Mouse (Mus musculus) lung, adult 2 months (tissue): ENCODE results near the gene Adcy10. TPM values are rescaled to one million over a fixed set of nuclear protein-coding genes. Genes with fewer than 3 reads are reported as not detected.

Source experiments
- DNase-seq: peaks from one replicate; pipeline ENCODE4 v3.0.0; 2022
- H3K4me1 ChIP-seq: fragments of 200-500 bp; 2 replicates; pipeline ENCODE4 v1.6.1; 2011; ENCODE audit warnings: low read length; ENCODE audit not compliant: control insufficient read depth, insufficient read depth
- H3K4me3 ChIP-seq: fragments of 200-500 bp; replicated peaks from 2 replicates; pipeline ENCODE3; 2011; ENCODE audit warnings: low read depth, mild to moderate bottlenecking, control low read depth, low read length; ENCODE audit errors: extremely low read depth
- CTCF ChIP-seq: fragments of 200-500 bp; IDR thresholded peaks from 2 replicates; pipeline ENCODE4 v1.5.1; 2011; ENCODE audit warnings: mild to moderate bottlenecking, low read length, control low read depth; ENCODE audit not compliant: insufficient read depth
- POLR2A ChIP-seq: fragments of 200-500 bp; IDR thresholded peaks from 2 replicates; pipeline ENCODE4 v1.6.1; 2011; ENCODE audit warnings: low read depth, mild to moderate bottlenecking, control low read depth, low read length, borderline replicate concordance; ENCODE audit errors: extremely low read depth
- WGBS: fragments of 180-500 bp; shearing (Covaris S2); methylation state at CpG from one replicate; pipeline ENCODE4 v1.1.7; 2018; 5-methylcytosine and 5-hydroxymethylcytosine counted together
- polyA plus RNA-seq: library from polyadenylated mRNA; depleted of rRNA; stranded (reverse); fragments of >200 nt; gene quantifications from 2 replicates; pipeline ENCODE4 v1.2.3, GENCODE M21; 2012

Adcy10 gene
- polyA plus RNA-seq, 1 experiment = 0.14 TPM

- Histone ChIP-seq H3K4me1 (0 out of 2 replicates have a peak, but pooled peaks cover 2% of the 10 kb centered on the region), H3K4me3 (peak overlapping the region; percentile 66)
- TF ChIP-seq POLR2A = no peak
- no peak for TF ChIP-seq CTCF
- no peak for DNase-seq
- WGBS = 5% methylated on average over 9 of the region's 9 CpGs
Measured at GRCm38 (mm10) chr1:165461681-165462080, 23.3 kb upstream of the Adcy10 start.

GRCm38 (mm10) chr1:165462861-165463260, 22.1 kb upstream of the Adcy10 start:
- Histone ChIP-seq H3K4me1 (0 out of 2 replicates have a peak, but pooled peaks cover 2% of the 10 kb centered on the region), H3K4me3 (no peak overlapping the region)
- no peak for DNase-seq
- no peak for TF ChIP-seq POLR2A
- no peak for TF ChIP-seq CTCF
- WGBS = 42% methylated on average over 1 of the region's 1 CpGs

GRCm38 (mm10) chr1:165464574-165464973, 20.4 kb upstream of the Adcy10 start:
- DNase-seq = no peak
- TF ChIP-seq POLR2A = no peak
- TF ChIP-seq CTCF = no peak
- Histone ChIP-seq H3K4me3 (no peak overlapping the region), H3K4me1 (no peaks in the 10 kb centered on the region)
- WGBS = 53% methylated on average over 3 of the region's 3 CpGs

GRCm38 (mm10) chr1:165468971-165469370, 16.0 kb upstream of the Adcy10 start:
- Histone ChIP-seq H3K4me1 (peaks cover 2% of the 10 kb centered on the region), H3K4me3 (no peak overlapping the region)
- TF ChIP-seq CTCF (no peak), POLR2A (no peak)
- no peak for DNase-seq

- H3K4me1 ChIP-seq = peaks cover 2% of the 10 kb centered on the region
- H3K4me3 ChIP-seq = no peak overlapping the region
- no peak for TF ChIP-seq CTCF
- TF ChIP-seq POLR2A = no peak
- no peak for DNase-seq
Measured at GRCm38 (mm10) chr1:165469717-165470116, 15.3 kb upstream of the Adcy10 start.

GRCm38 (mm10) chr1:165471490-165471889, 13.5 kb upstream of the Adcy10 start:
- WGBS = 58% methylated on average over 1 of the region's 1 CpGs
- H3K4me1 ChIP-seq = peaks cover 2% of the 10 kb centered on the region
- no peak for DNase-seq
- no peak for TF ChIP-seq CTCF
- TF ChIP-seq POLR2A = no peak
- no peak overlapping the region for H3K4me3 ChIP-seq

GRCm38 (mm10) chr1:165486108-165486507, 1.1 kb downstream of the Adcy10 start:
- TF ChIP-seq CTCF (no peak), POLR2A (no peak)
- no peak for DNase-seq
- WGBS = 87% methylated on average over 2 of the region's 2 CpGs
- no peak overlapping the region for H3K4me3 ChIP-seq
- no peaks in the 10 kb centered on the region for H3K4me1 ChIP-seq

GRCm38 (mm10) chr1:165489197-165489596, 4.2 kb downstream of the Adcy10 start:
- no peak for DNase-seq
- WGBS = 72% methylated on average over 4 of the region's 4 CpGs
- no peak overlapping the region for H3K4me3 ChIP-seq
- H3K4me1 ChIP-seq = no peaks in the 10 kb centered on the region
- no peak for TF ChIP-seq CTCF
- TF ChIP-seq POLR2A = no peak

- no peak for TF ChIP-seq POLR2A
- no peak for TF ChIP-seq CTCF
- H3K4me3 ChIP-seq = no peak overlapping the region
- H3K4me1 ChIP-seq = peaks cover 3% of the 10 kb centered on the region; the same call in 1 of the 2 replicates
- whole genome bisulfite sequencing = 55% methylated on average over 3 of the region's 3 CpGs
- no peak for DNase-seq
Measured at GRCm38 (mm10) chr1:165498856-165499255, 13.9 kb downstream of the Adcy10 start.

- no peak for TF ChIP-seq POLR2A
- peak; percentile 70 for TF ChIP-seq CTCF
- DNase-seq = peak; percentile 41
- 27% methylated on average over 10 of the region's 10 CpGs for WGBS
- peaks cover 5% of the 10 kb centered on the region; the same call in 1 of the 2 replicates for H3K4me1 ChIP-seq
- no peak overlapping the region for H3K4me3 ChIP-seq
Measured at GRCm38 (mm10) chr1:165503307-165504024, 18.5 kb downstream of the Adcy10 start.
